Mouse (Mus musculus) midbrain, embryonic 15.5 days (tissue): ENCODE measurements around the gene Hist1h3f. TPM values are rescaled to one million over a fixed set of nuclear protein-coding genes. Genes with fewer than 3 reads are reported as not detected.

Experiments
- ATAC-seq: fragments of 200-750 bp; cut with Nextera tagmentation; replicated peaks from 2 replicates; pipeline ENCODE4 v1.8.0; 2017; ENCODE audit warnings: moderate TSS enrichment
- H3K27ac ChIP-seq: fragments of 300-500 bp; sonication (generic); 2 replicates; pipeline ENCODE4 v1.5.1; 2015; ENCODE audit warnings: mild to moderate bottlenecking, inconsistent platforms
- H3K27me3 ChIP-seq: fragments of 300-500 bp; sonication (generic); replicated peaks from 2 replicates; pipeline ENCODE4 v1.6.1; 2015; ENCODE audit warnings: inconsistent platforms
- H3K36me3 ChIP-seq: fragments of 300-500 bp; sonication (generic); replicated peaks from 2 replicates; pipeline ENCODE4 v1.6.1; 2015; ENCODE audit warnings: inconsistent platforms
- H3K4me1 ChIP-seq: fragments of 300-500 bp; sonication (generic); 2 replicates; pipeline ENCODE4 v1.6.1; 2015; ENCODE audit warnings: inconsistent platforms
- H3K4me2 ChIP-seq: fragments of 300-500 bp; sonication (generic); 2 replicates; pipeline ENCODE4 v1.6.1; 2015; ENCODE audit warnings: inconsistent platforms, mild to moderate bottlenecking, moderate library complexity
- H3K4me3 ChIP-seq: fragments of 300-500 bp; sonication (generic); 2 replicates; pipeline ENCODE4 v1.5.1; 2015; ENCODE audit warnings: mild to moderate bottlenecking, inconsistent platforms
- H3K9ac ChIP-seq: fragments of 300-500 bp; sonication (generic); 2 replicates; pipeline ENCODE4 v1.6.1; 2015; ENCODE audit warnings: mild to moderate bottlenecking, inconsistent platforms
- H3K9me3 ChIP-seq: fragments of 300-500 bp; sonication (generic); 2 replicates; pipeline ENCODE4 v1.6.1; 2016; ENCODE audit warnings: inconsistent platforms
- WGBS: fragments of 180-500 bp; shearing (Covaris S2); methylation state at CpG from one replicate; pipeline ENCODE4 v1.1.7; 2015; ENCODE audit warnings: mixed read lengths; 5-methylcytosine and 5-hydroxymethylcytosine counted together
- polyA plus RNA-seq: library from polyadenylated mRNA; unstranded; fragments of >200 nt; fragmentation: Nextera tagmentation; extraction: Ambion mirVana; gene quantifications from 2 replicates; pipeline ENCODE4 v1.2.1, GENCODE M21; 2015

Gene Hist1h3f
- polyA plus RNA-seq, 1 experiment from 2014 or later, result 0.27 TPM

DNA sequence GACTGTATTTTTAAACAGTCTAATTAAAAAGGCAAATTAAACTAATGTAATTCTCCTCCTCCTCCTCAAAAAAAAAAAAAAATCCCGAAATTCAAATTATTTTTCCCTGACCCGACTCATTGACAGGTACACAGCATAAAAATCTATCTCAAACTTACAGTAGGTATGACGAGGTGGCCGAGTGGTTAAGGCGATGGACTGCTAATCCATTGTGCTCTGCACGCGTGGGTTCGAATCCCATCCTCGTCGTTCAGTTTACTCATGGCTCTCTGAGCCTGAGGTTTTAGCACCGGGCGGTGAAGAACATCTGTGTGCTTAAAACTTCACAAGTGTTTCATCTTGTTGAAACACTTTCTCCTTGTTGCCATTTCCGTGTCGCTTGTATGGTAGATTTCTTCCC lies 22.1 kb upstream of the Hist1h3f start:
- Histone ChIP-seq H3K27me3 (no peaks in the 10 kb centered on the region), H3K27ac (no peak overlapping the region), H3K9ac (no peak overlapping the region), H3K4me1 (peaks cover 7% of the 10 kb centered on the region), H3K36me3 (no peaks in the 10 kb centered on the region), H3K9me3 (no peaks in the 10 kb centered on the region), H3K4me3 (0 out of 2 replicates have a peak overlapping the region, but pooled peaks have one; percentile 0), H3K4me2 (peak overlapping the region; percentile 28; the same call in 1 of the 2 replicates)
- WGBS, result 1% methylated on average over 14 of the region's 14 CpGs
- ATAC-seq, result no peak

DNA sequence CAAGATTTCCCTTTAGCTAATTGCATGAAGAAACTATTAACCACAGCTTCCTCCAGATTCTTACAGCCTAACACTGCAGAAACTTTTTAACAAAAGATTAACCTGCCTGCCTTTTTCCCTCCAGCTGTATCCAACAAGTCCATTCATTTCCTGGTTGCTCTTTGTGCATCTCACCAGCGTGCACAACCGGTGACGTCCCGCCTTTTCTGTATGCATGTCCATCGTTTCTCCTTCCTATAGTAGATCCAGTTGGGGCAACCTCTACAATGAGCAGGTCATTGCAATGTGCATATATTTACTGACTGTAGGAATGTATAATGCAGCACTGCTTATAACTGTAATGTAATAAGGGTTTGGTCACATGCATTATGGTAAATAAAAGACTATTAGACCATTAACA lies 19.9 kb upstream of the Hist1h3f start:
- peaks cover 12% of the 10 kb centered on the region for H3K4me1 ChIP-seq
- 49% methylated on average over 5 of the region's 5 CpGs for WGBS
- no peak overlapping the region for H3K4me3 ChIP-seq
- no peaks in the 10 kb centered on the region for H3K9me3 ChIP-seq
- no peaks in the 10 kb centered on the region for H3K36me3 ChIP-seq
- no peak overlapping the region for H3K9ac ChIP-seq
- H3K4me2 ChIP-seq, result no peak overlapping the region
- no peak for ATAC-seq
- H3K27me3 ChIP-seq, result no peaks in the 10 kb centered on the region
- no peak overlapping the region for H3K27ac ChIP-seq

DNA sequence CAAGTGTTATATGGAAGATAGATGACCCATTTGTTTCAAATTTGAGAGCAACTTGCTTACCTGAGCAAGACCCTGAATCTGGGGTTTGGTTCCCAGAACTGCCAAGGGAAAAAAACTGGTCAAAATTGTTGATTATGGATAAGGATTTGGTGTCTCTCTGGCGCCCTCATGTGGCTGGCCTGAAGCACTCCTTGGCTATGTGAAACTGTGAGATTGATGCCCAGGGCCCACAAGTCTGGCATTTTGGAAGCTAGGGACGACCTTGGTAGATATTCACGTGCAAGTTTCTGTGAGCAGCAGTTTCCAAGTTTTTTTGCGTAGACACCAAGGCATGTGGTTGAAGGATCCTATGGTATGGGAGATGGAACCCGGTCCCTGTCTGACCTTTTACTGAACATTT lies 19.2 kb upstream of the Hist1h3f start:
- Histone ChIP-seq H3K27me3 (no peaks in the 10 kb centered on the region), H3K27ac (no peak overlapping the region), H3K9ac (no peak overlapping the region), H3K4me2 (0 out of 2 replicates have a peak overlapping the region, but pooled peaks have one; percentile 13), H3K4me1 (peaks cover 11% of the 10 kb centered on the region), H3K4me3 (no peak overlapping the region), H3K36me3 (no peaks in the 10 kb centered on the region), H3K9me3 (no peaks in the 10 kb centered on the region)
- ATAC-seq, result peak; percentile 43
- 7% methylated on average over 5 of the region's 5 CpGs for WGBS

DNA sequence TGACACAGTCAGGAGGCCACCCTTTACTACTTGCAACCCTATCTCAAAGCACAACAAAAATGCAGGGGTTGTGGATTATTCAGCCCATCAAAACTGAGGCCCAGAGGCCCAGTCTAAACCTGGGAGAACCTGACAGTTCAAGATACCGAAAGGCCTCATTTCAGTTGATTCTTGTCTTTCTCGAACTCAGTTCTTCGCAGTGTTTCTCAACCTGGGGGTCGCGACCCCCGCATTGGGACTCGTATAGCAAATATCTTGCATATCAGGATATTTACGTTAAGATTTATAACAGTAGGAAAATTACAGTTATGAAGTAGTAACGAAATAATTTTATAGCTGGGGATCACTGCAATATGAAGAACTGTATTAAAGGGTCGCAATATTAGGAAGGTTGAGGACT lies 18.0 kb upstream of the Hist1h3f start:
- Histone ChIP-seq H3K4me3 (peak overlapping the region; percentile 50), H3K27me3 (no peaks in the 10 kb centered on the region), H3K4me2 (peak overlapping the region; percentile 52), H3K4me1 (peaks cover 17% of the 10 kb centered on the region), H3K27ac (no peak overlapping the region), H3K9ac (no peak overlapping the region), H3K9me3 (no peaks in the 10 kb centered on the region), H3K36me3 (no peaks in the 10 kb centered on the region)
- ATAC-seq, result no peak
- 2% methylated on average over 10 of the region's 10 CpGs for WGBS

DNA sequence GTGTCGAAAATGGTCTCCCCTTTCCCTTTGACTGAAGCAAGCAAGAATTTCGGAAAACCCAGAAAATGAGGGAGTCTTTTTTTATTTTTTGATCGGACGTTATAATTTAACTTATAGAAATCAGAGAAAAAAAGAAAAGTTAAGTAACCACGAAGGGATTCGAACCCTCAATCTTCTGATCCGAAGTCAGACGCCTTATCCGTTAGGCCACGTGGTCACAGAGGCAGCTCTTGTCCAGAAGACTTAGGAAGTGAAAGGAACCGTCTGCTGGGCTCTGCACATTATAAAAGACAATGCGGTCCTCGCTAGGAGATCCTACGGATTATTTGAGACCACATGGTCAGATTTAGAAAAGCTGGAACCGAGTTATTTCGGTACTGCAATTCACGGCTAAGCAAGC lies 17.5 kb upstream of the Hist1h3f start:
- H3K27me3 ChIP-seq, result no peaks in the 10 kb centered on the region
- peak; percentile 34; the same call in 1 of the 2 replicates for ATAC-seq
- no peaks in the 10 kb centered on the region for H3K36me3 ChIP-seq
- peaks cover 17% of the 10 kb centered on the region for H3K4me1 ChIP-seq
- H3K9me3 ChIP-seq, result no peaks in the 10 kb centered on the region
- peak overlapping the region; percentile 74 for H3K27ac ChIP-seq
- WGBS, result under 1% methylated on average over 17 of the region's 17 CpGs
- peak overlapping the region; percentile 38 for H3K9ac ChIP-seq
- peak overlapping the region; percentile 50 for H3K4me3 ChIP-seq
- peak overlapping the region; percentile 52 for H3K4me2 ChIP-seq

DNA sequence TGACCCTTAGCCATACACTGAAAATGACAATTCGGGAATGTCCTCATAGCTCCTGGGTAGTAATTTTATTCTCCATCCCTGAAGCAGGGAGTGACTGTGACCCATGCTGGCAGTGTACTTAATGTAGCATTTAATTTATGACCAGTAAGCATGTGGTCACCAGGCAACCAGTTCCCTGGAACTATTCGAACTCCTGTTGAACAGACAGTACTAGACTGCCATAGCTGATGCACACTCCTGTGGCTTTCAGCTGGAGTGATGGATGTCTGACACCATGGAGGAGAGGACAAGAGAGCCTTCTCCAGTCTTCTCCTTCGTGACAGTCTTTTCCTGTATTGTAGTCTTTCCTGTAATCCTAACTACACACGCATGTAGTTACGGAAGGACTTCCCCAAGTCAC lies 14.8 kb upstream of the Hist1h3f start:
- no peak for ATAC-seq
- no peak overlapping the region for H3K9ac ChIP-seq
- H3K4me3 ChIP-seq, result no peak overlapping the region

DNA sequence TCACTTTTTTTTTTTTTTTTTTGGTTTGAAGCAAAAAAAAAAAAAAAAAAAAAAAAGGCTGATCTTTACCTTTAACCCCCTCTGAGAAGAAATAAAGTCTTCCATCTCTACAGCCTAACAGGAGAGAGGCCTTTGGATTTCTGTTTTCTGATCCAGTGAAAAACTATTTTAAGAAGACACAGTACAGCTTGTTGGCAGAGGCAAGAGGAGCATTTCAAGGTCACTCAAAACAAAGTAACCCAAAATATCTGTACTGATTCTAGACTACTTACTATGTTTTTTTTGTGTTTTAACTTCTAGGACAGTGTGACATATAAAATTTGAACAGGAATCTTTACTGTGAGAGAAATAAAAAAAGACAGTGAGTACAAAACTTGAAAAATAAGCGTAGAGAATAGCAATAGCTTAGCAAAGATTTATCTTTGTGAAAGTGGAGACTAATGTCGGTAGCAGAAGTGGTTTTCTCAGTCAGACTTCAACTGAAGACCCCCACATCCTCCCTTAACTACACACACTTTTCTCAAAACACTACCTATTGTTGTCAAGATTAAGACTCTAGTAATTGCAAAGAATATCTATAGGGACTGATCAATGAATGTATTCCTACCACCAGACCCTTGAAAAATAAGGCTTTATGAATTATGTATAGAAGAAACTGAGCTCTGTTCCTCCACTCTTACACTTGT lies 14.2 kb upstream of the Hist1h3f start:
- Histone ChIP-seq H3K4me2 (peak overlapping the region; percentile 85), H3K4me1 (peaks cover 41% of the 10 kb centered on the region), H3K4me3 (peak overlapping the region; percentile 54), H3K27me3 (no peaks in the 10 kb centered on the region), H3K9ac (peak overlapping the region; percentile 75; the same call in 1 of the 2 replicates), H3K36me3 (no peaks in the 10 kb centered on the region), H3K9me3 (no peaks in the 10 kb centered on the region), H3K27ac (peak overlapping the region; percentile 96)
- 32% methylated on average over 2 of the region's 2 CpGs for WGBS
- no peak for ATAC-seq

More for the DNA sequence above, 14.8 kb upstream of the Hist1h3f start:
- no peak overlapping the region for H3K27ac ChIP-seq
- H3K27me3 ChIP-seq, result no peaks in the 10 kb centered on the region
- H3K36me3 ChIP-seq, result no peaks in the 10 kb centered on the region
- no peaks in the 10 kb centered on the region for H3K9me3 ChIP-seq
- 82% methylated on average over 5 of the region's 5 CpGs for WGBS
- H3K4me1 ChIP-seq, result peaks cover 35% of the 10 kb centered on the region
- H3K4me2 ChIP-seq, result no peak overlapping the region

DNA sequence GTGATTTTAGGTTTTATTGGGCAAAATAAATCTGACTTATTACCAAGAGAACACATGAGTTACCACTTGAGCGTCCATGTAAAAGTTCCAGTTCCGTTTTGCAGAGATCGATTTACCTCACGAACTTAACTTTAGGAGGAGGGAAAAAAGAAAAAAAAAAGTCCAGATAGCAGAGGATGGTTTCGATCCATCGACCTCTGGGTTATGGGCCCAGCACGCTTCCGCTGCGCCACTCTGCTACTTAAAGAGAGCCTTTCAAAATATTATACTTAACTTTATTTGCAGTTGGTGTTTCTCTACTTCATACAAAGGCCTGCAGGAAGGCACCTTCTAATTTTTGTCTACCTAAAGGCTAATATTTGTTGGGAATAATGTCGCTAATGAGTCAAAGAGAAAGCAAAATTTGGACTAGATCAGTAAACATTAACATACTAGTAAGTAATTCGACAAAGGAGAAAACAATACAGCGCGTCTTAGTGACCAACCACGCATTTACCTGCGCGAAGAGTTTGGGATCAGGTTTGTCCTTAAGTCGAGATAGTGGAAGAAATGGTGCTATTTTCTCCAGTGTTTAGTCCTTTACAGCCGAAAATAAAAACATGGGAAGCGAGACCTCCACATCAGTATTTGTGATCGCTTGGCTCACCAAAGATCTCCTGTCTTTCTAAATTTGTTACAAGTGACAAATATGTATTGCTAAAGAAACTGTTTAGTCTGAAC lies 13.5 kb upstream of the Hist1h3f start:
- peak; percentile 13; the same call in 1 of the 2 replicates for ATAC-seq
- no peaks in the 10 kb centered on the region for H3K9me3 ChIP-seq
- H3K4me1 ChIP-seq, result peaks cover 41% of the 10 kb centered on the region
- H3K9ac ChIP-seq, result peak overlapping the region; percentile 75
- H3K4me3 ChIP-seq, result peak overlapping the region; percentile 54
- peak overlapping the region; percentile 96 for H3K27ac ChIP-seq
- WGBS, result under 1% methylated on average over 20 of the region's 20 CpGs
- peak overlapping the region; percentile 85 for H3K4me2 ChIP-seq
- no peaks in the 10 kb centered on the region for H3K27me3 ChIP-seq
- no peaks in the 10 kb centered on the region for H3K36me3 ChIP-seq

DNA sequence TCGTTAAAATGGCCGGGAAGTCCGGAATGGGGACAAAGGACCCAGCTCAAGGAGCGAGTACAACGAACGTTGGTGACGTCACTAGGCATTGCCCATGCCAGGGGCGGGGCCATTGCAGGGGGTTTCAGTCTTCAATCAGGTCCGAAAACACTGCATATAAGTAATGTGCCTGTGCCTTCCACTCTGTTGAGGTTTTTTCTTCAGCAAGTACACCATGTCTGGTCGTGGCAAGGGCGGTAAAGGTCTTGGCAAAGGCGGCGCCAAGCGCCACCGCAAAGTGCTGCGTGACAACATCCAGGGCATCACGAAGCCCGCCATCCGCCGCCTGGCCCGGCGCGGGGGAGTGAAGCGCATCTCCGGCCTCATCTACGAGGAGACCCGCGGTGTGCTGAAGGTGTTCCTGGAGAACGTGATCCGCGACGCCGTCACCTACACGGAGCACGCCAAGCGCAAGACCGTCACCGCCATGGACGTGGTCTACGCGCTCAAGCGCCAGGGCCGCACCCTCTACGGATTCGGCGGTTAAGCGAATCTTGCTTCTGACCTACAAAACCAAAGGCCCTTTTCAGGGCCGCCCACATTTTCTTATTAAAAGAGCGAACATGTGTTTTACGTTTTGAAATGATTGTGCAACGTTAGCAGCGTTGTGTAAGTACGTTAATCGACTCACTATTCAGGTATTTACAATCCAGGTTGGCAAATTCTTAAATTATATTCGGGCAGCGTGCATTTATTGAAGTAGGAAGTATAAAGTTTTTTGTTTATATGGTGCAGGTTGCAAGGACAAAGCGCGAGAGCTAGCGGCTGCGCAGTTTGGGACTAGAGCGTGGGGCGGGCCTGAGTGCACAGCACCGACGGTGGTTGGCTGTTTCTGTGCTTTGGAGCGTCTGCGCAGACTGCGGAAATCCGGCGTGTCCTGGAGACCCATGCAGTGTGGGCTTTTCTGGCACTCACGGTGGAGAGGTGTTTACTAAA lies 12.7 kb upstream of the Hist1h3f start, which contains the start of gene Hist1h4h:
TSS of gene Hist1h4h (plus strand) at position 150 of the 975 bp plus-strand sequence.
- Histone ChIP-seq H3K27me3 (no peaks in the 10 kb centered on the region), H3K4me1 (peaks cover 45% of the 10 kb centered on the region), H3K4me2 (peak within 1 kb of the TSS; percentile 85), H3K36me3 (no peaks in the 10 kb centered on the region), H3K4me3 (peak within 1 kb of the TSS; percentile 54), H3K27ac (peak within 1 kb of the TSS; percentile 96), H3K9me3 (no peaks in the 10 kb centered on the region), H3K9ac (peak within 1 kb of the TSS; percentile 75)
- WGBS, result under 1% methylated on average over 67 of the region's 70 CpGs
- ATAC-seq, result peak; percentile 92

DNA sequence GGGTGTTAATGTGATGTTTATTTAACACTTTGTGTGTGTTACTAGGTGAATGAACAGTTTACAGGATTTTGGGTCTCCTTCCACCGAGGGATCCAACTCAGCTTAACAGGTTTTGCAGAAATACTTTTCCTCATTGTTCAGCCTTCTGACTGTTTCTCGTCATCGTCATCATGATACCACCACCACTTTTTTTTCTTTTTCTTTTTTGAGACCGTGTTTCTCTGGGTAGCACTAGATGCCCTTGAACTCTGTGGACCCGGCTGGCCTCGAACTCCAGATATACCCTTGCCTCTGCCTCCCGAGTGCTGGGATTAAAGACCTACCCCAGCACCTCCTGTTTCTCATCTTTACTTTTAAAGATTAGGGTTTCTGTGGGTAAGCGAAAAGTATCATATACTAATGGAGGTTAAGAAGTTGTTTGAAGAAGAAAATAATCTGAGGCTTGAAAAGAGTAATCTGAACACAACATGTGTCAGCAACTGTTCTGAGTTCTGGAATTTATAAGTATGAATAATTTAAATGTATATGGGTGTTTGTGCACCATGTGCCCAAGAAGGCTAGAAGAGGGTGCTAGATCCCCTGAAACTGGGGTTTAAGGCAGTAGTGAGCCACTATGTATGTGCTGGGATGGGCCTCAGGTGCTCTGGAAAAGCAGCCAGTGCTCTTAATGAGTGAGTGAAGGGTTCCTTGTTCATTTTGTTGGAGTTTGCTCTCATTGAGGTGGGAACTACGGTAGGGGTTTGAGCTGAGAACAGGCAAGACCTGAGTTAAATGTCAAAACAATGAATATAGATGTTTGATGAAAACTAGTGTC lies 11.4 kb upstream of the Hist1h3f start:
- H3K9ac ChIP-seq, result peak overlapping the region; percentile 75
- peak overlapping the region; percentile 54 for H3K4me3 ChIP-seq
- no peak for ATAC-seq
- WGBS, result 24% methylated on average over 9 of the region's 9 CpGs
- no peaks in the 10 kb centered on the region for H3K36me3 ChIP-seq
- no peaks in the 10 kb centered on the region for H3K9me3 ChIP-seq
- H3K27me3 ChIP-seq, result no peaks in the 10 kb centered on the region
- peak overlapping the region; percentile 96 for H3K27ac ChIP-seq
- peak overlapping the region; percentile 85 for H3K4me2 ChIP-seq
- H3K4me1 ChIP-seq, result peaks cover 41% of the 10 kb centered on the region
